Mouse (Mus musculus) embryonic fibroblast, embryonic 13.5 days (primary cell): Measurements from ENCODE around the gene Phf21a.
"Not testable (repeated sequence)": the region's sequence is repeated elsewhere in the genome, so short reads cannot be mapped to it uniquely, and the experiment has no call there.

Experiments used
- CTCF ChIP-seq: IDR thresholded peaks from 2 replicates; pipeline ENCODE4 v1.5.1; 2011; ENCODE audit warnings: mild to moderate bottlenecking, control low read depth, low read length, moderate library complexity, borderline replicate concordance; ENCODE audit not compliant: insufficient read depth
- POLR2A ChIP-seq: IDR thresholded peaks from 2 replicates; pipeline ENCODE4 v1.6.1; 2011; ENCODE audit warnings: low read depth, mild to moderate bottlenecking, control low read depth, low read length, moderate library complexity

- not testable (repeated sequence) for TF ChIP-seq CTCF, POLR2A
Measured at GRCm38 (mm10) chr2:92399877-92400276, 307.0 kb downstream of the Phf21a start.
